Mouse (Mus musculus) R1 (cell line): ENCODE results near the gene Rassf7.
A peak's percentile ranks its signal among the peaks of the same experiment; 100 is the strongest.
"Not testable (repeated sequence)": the region's sequence is repeated elsewhere in the genome, so short reads cannot be mapped to it uniquely, and the experiment has no call there.

Experiments used
- DNase-seq: peaks from one replicate; pipeline ENCODE4 v3.0.0-alpha.2; 2018; ENCODE audit warnings: low read depth, low spot score

Gene Rassf7

DNA sequence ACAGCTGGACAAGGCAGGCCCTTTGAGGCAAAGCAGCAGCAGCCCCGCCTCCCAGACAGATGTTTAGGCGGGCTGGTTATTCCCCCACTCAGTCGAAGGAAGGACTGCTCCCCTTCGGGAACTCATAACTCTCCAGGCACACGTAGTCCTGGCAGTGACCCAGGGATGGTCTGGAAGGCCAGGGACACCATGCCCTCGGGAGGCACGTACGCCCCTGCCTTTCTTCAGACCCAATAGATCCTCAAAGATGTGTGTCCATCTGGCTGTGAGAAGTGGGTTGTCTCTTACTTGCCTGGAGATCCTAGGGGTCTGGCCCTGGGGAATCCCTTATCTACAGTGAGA, 6.4 kb downstream of the Rassf7 start:
- no peak for DNase-seq

DNA sequence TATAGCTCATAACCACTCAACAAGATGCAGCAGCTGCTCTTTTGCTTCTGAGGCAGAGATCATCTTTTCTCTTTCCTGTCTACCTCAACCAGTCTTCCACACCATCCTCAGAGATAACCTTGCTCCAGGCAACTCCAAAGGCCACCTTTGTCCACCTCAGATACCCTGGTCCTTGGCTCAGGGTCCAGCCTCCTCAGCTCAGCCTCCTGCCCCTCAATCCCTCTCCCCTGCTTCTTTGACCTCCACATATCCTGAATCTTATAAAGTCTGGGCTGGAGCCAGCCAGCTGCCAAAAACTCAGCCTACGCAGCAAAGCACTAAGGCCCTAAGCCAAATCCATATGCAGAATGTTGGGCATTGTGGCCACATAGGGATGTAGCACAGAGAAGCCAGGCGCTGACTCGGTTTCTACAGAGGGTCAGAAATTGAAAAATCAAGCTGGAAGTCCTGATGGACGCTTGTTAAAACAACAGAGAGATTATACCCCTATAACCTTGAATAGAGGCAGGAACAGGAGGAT, 7.1 kb downstream of the Rassf7 start:
- no peak for DNase-seq

DNA sequence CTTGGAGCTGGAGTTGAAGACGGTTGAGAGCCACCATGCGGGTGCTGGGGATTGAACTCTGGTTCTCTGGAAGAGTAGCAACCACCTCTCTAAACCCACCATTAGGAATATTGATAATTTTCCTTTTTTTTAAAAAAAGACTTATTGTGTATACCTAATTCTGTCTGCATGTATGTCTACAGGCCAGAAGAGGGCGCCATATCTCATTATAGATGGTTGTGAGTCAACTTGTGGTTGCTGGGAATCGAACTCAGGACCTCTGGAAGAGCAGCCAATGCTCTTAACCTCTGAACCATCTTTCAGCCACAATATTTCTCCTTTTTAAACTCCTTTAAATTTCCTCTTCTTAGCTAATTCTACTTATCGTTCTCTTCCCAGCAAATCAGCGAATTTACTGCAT, 10.9 kb downstream of the Rassf7 start:
- peak; percentile 63 for DNase-seq

DNA sequence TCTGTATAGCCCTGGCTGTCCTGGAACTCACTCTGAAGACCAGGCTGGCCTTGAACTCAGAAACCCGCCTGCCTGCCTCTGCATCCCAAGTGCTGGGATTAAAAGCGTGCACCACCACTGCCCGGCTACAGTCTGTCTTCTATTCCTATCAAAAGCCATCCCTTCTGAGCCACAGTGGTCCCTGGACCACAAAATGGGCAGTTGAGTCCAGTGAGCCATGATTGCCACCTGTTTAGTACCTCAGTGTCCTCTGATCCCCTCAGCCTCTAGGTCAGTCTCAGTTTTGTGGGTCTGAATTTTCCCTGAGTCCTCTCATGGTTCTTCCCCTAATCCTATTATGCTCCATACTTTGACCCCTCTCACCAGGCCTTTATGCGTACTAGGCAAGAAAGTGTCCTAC, 12.1 kb downstream of the Rassf7 start:
- DNase-seq = no peak

DNA sequence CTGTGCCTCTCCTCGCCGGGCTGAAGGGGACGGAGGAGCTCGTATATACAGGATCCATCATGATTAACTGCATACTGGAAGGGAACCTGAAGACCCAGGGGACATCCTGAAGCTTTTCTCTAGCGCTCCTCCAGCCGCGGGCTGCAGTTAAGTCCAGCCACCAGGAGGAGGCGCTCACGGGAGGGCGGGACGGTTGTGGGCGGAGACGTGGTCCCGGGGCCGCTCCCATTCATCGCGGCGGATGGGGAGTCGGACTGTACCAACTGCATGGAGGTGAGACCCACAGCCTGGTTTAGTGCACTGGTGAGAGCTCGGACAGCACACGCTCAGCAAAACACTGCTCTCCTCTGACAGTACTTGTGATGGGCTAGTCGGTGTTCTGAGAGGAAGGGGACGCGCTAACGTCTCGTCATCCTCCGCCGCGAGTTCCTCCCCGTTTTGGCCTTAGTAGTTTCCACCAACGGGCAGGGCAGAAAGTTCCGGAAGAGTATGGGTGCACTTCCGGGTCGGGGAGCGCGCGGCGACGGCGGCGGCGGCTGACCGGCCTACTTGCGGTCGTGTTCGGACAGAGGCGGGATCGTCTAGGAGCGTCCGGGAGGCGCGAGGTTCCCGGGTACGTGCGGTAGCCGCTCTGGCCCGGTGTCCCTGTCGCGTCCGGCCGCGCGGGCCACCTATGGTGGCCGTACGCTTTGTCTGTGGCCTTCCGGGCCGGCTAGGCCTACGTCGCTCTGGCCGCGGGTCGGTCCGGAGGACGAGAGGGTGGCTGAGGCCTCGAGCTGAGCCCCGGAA, 12.8 kb downstream of the Rassf7 start, which contains the start of gene Phrf1:
Gene Phrf1, plus strand, starts transcription at position 506 of the 789 bp plus-strand sequence.
- DNase-seq = peak; percentile 92

DNA sequence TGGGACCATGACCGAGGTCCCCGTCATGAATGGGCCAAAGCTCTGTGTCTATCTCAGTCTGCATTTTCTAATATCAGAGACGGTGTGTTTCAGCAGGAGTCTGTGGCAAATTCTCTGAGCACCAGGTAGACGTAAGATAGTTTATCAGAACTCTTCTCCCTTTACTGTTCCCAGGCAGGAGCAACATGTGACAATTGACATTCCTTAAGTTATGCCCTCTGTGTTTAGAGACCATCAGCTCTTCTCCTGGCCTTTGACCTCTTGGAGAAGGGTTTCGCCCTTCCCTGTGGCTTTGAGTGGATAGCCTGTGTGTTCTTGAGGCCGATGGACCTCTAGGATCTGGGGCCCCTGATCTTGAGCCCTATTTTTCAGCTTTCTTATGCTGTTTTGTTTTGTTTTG, 14.0 kb downstream of the Rassf7 start:
- no peak for DNase-seq

DNA sequence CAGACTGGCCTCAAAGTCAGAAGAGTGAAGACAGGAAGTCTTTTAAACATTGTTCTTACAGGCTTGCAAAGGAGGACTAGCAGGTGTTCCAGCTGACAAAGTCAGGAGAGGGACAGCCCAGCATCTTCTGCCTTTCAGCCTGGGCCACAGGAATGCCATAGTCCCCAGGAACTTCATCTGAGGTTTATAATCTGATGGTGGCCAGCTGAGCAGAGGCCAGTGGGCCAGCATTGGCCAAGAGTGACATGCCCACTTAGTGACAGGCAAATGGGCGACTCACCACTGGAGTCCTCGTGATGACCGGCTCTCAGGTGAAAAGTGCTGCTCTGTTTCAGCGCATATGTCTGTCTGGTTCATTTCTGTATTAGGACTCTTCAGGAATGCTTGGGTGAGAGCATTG, 14.9 kb downstream of the Rassf7 start:
- DNase-seq = no peak

DNA sequence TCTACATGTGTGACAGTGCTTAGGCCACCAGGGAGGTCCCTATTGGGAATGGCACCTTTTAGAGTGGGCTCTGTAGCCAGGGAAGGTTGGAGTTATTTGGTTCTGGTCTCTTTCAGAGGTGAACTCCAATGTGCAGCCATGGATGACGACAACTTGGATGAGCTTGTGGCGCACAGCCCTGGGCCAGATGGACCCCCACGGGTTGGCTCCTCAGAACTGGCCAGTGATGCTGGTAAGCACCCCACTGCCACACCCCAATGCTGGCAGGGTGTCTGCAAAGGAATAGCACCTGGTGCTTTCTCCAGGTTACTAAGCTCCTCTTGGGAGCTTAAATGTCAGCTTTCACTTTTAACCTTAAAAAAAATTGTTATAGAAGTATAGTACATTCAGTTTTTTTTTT, 15.5 kb downstream of the Rassf7 start:
- no peak for DNase-seq

DNA sequence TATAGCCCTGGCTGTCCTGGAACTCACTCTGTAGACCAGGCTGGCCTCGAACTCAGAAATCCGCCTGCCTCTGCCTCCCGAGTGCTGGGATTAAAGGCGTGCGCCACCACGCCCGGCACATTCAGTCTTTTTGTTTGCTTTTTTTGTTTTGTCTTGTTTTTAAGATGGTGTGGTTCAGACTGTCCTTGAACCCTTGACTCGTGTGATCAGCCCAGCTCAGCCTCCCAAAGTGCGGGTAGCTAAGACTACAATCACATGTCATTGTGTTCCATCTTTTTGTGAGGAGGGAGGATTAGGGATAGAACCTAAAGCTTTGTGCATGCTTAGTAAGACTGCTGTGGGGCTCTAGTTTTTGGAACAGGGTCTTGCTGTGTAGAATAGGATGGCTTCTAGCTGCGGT, 15.9 kb downstream of the Rassf7 start:
- peak; percentile 65 for DNase-seq

DNA sequence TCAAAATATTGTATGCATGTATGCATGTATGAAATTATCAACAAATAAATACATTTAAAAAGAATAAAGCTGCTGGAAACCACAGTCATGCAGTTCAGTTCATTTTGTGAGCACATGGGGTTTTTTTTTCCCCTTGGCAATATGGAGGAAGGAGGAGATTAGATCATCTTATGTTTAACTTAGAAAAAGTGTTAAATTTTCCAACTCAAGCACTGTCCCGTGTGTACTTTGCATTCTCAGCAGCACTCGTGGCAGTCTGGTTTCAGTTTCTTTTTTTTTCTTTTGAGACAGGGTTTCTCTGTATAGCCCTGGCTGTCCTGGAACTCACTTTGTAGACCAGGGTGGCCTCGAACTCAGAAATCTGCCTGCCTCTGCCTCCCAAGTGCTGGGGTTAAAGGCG, 34.8 kb downstream of the Rassf7 start:
- not testable (repeated sequence) for DNase-seq

DNA sequence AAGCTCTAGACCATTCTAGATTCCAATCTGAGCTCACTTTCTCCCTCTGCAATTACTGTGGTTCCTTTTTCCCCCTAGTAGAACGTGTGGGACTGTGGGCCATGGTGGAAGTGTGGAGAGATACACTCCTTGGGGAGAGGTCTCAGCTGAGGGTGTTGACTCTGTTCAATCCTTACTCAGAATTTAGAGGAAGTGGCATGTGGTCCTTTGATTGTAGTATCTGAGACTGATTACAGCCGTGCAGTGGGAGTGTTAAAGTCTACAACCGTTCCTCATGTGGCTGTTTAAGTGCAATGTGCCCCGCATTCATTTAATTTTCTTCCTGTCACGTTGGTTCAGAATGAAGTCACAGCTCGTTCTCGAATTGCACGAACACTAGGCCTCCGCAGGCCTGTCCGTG, 40.5 kb downstream of the Rassf7 start:
- DNase-seq = no peak

DNA sequence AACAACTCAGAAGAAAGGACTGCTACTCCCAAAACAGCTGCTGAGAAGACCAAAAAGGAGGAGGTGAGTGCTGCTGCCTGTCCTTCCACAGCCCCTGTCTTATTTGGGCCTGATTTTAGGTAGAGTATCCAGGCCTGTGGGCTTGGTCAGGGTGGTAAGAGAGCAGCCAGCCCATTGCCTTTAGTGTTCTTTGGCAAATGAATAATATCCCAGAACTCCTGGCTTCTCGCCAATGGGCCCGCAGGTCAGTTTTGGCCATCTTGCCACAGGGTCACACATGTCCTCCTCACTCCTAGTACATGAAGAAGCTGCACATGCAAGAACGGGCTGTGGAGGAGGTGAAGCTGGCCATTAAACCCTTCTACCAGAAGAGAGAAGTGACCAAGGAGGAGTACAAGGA, 45.8 kb downstream of the Rassf7 start:
- DNase-seq = no peak

DNA sequence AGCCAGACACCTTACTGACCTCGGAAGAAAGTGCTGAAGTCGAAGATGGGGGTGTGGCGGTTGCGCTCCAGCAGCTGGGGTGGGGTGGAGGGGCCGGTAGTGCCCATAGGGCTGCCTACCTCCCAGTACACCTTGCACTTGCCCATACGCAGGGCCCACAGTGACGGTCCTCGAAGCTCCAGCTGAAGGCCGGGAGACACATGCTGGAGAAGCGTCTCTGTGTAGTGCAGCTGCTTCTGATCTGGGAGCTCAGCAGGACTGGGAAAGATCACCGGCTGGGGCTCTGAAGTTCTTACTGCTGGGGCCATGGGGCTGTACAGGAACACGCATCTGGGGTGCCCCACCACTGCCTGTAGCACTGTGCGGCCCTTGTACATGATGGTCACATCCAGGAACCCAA, 48.0 kb downstream of the Rassf7 start:
- peak; percentile 21 for DNase-seq

DNA sequence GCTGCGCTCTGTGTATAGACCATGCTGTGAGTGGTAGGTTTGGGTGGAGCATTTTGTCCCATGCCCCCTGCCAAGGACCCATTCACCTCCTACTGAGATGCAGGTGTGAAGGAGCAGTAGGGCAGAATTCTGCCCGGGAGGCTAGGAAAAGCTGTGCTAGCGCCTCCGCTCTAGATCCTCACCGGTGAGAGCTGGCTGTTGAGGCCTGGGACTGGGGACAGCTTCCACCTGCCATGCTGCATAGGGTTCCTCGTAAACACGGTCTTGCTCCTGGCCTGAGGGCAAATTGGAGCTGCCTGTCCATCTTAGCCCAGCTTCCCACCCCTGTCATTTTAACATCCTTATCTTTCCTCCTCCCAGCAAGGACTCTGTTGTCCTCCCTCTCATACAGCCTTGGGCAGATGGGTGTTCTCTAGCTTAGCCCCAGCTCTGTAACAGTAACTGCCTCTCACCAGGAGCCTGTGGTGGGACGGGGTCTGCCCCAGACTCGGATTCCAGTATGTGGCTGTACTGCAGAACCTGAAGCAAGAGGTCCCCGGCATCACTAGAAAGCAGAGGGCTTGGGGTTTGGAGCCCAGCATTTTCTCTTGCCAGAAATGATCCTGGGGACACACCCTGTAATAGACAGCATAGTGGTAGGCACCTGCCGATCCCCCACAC, 48.5 kb downstream of the Rassf7 start:
- DNase-seq = no peak

DNA sequence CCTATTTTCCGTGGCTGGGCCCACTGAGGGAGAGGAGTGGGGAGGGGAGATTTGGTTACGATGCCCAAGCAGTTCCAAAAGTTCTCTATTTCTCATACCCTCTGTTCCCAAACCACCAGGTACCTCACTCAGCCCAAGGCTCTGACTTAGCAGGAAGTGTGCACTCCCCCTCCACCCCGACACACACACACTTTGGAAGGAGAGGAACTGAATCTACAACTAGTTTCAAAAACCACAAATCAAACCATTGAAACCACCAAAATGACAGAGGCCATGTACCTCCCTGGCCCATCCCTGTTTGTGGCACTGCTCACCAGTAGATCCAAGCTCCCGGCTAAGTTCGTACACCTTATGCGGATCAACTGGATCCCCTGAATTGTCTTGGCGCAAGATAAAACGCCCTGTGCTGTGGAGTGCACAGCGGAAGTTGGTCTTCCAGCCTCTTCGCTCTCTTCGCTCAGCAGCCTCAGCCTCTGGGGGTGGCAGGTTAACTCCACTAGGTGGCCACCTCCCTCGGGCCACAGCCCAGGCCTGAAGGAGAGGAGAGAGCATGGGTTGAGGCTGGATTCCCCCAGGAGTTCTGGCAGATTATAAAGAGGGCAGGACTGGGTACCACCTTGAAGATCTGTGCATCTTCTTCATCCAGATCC, 49.2 kb downstream of the Rassf7 start:
- DNase-seq = peak; percentile 39

DNA sequence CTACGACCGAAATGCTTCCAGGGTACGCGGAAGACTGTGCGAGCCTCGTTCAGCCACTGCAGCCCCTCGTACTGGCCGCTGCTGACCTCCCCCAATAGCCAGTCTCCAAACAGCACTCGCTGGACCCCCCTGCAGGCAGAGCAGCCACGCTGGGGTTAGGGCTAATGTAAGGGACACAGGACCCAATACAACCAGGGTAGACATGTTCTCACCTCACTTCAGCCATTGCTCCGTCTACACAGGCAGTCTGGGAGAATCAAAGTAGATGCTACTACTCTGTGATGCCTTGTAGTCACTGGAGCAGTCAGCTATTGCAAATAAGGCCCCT, 49.7 kb downstream of the Rassf7 start:
- DNase-seq = no peak

DNA sequence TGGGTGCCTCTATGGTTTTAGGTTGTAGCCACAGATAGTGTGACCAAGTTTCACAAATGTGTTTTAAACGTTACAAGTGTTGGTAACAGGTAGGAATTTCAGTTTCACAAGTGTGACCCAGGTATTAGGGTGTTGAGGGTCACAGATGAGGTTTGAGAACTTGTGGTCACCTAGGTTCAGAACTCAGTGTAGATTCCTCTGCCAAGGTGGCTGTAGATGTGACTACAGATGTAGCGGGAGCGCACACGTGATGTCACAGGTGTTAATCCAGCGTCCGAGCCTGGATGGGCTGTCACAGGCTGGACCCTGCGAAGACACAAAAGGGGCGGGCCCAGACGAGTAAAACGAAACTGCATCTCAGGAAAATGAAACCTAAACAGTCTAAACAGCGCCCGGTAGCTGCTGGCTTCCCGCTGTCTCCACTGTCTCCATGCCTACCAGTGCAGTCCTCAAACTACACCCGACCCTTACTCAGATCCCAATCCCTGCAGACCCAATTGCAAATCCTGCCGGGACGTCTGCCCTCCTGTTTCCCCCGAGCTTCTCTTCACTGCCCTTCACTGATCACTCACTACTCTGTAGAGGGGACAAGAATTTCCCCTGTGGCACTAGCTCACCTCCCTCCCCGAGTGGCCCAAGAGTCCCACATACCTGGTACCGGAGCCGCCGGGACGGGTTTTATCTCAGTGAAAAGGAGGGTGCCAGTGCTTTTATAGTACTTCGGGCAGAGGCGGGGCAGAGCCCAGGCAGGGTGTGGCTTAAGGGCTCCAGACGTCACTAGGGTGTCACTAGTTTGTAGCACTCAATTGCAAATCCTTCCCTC, 50.3 kb downstream of the Rassf7 start, which contains the start of gene Irf7:
Gene Irf7, minus strand, starts transcription at position 743 of the 823 bp plus-strand sequence.
- peak; percentile 30 for DNase-seq
